Comparison of ENCODE assay signal across 24 mouse cellular contexts in the genomic region with DNA sequence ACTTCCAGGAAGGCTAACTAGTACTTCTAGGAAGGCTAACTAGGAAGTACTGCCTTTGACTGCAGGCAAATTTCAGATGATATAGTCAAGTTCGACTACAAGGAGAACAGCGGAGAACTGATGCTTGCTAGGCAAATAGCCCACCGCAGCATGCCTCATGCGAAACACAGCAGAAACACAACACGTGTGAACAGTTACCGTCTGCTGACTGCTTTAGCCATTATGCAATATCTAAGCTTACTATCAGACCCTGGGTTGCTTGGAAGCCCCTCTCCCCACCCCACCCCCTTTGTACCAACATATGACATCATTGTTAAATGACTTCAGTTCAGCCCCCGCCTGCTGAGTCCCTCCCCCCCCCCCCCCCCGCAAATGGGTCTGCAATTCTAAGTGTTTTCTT.
DNase-seq lines count a peak whose midpoint lies in the region; ATAC-seq and TF ChIP-seq lines count a peak whose summit lies in the region.
"Had no signal": no experiment of that assay in that cellular context is flagged by ENCODE, and none has a peak within 500 bp of the region (broad histone marks: within the 10 kb centered on the region; RNA-seq: fewer than 3 reads in every experiment).

No protein-coding gene starts in this region.

- no peak for TF ChIP-seq CTCF in gastrocnemius, adult 2 months (IDR thresholded peaks at IDR 0.05)

- H3K36me3 ChIP-seq in heart, embryonic 16.5 days (ENCODE audit: control insufficient read depth, insufficient read depth) = no peaks in the 10 kb centered on the region
- no peaks in the 10 kb centered on the region for H3K36me3 ChIP-seq in embryonic facial prominence, embryonic 13.5 days
- H3K36me3 ChIP-seq in limb, embryonic 13.5 days = no peaks in the 10 kb centered on the region
- H3K36me3 ChIP-seq: forebrain, embryonic 12.5 days; midbrain, embryonic 12.5 days had no signal

- H3K9me3 ChIP-seq in heart, embryonic 16.5 days (replicated peaks; ENCODE audit: control insufficient read depth, low read length) = no peaks in the 10 kb centered on the region
- no peaks in the 10 kb centered on the region for H3K9me3 ChIP-seq in embryonic facial prominence, embryonic 13.5 days
- H3K9me3 ChIP-seq in limb, embryonic 13.5 days = no peaks in the 10 kb centered on the region
- H3K9me3 ChIP-seq: forebrain, embryonic 12.5 days; midbrain, embryonic 12.5 days had no signal

- intact Hi-C loops in gastrocnemius, adult 2 months (cut with DNase I) = no loop called here
- intact Hi-C loops in gastrocnemius, postnatal 14 days (cut with DNase I; ENCODE audit: low total_unique reads) = no loop called here
- intact Hi-C loops in heart, postnatal 14 days (cut with DNase I) = no loop called here

- peaks cover 43% of the 10 kb centered on the region for H3K4me1 ChIP-seq in heart, embryonic 16.5 days (ENCODE audit: control insufficient read depth, insufficient read depth, low read length)
- H3K4me1 ChIP-seq in embryonic facial prominence, embryonic 13.5 days = peaks cover 49% of the 10 kb centered on the region
- peaks cover 62% of the 10 kb centered on the region for H3K4me1 ChIP-seq in limb, embryonic 13.5 days
- H3K4me1 ChIP-seq: forebrain, embryonic 12.5 days had no signal

- no peak overlapping the region for H3K4me3 ChIP-seq in gastrocnemius, adult 2 months
- no peak overlapping the region for H3K4me3 ChIP-seq in heart, embryonic 16.5 days (ENCODE audit: low read length)
- no peak overlapping the region for H3K4me3 ChIP-seq in embryonic facial prominence, embryonic 13.5 days
- no peak overlapping the region for H3K4me3 ChIP-seq in limb, embryonic 13.5 days
- H3K4me3 ChIP-seq: erythroblast, embryonic 14.5 days; forebrain, embryonic 12.5 days; left cerebral cortex, adult 2 months; midbrain, embryonic 12.5 days had no signal

- H3K9ac ChIP-seq in heart, embryonic 16.5 days (ENCODE audit: low read length) = no peak overlapping the region
- H3K9ac ChIP-seq in embryonic facial prominence, embryonic 13.5 days = no peak overlapping the region
- no peak overlapping the region for H3K9ac ChIP-seq in limb, embryonic 13.5 days
- H3K9ac ChIP-seq: forebrain, embryonic 12.5 days; hindbrain, embryonic 14.5 days; midbrain, embryonic 12.5 days had no signal

- no peak overlapping the region for H3K4me2 ChIP-seq in heart, embryonic 16.5 days (ENCODE audit: low read depth, low read length)
- no peak overlapping the region for H3K4me2 ChIP-seq in embryonic facial prominence, embryonic 13.5 days
- no peak overlapping the region for H3K4me2 ChIP-seq in limb, embryonic 13.5 days (replicated peaks)
- H3K4me2 ChIP-seq: forebrain, embryonic 12.5 days; hindbrain, embryonic 14.5 days; midbrain, embryonic 12.5 days had no signal

- no peak for ATAC-seq in heart, embryonic 16.5 days (replicated peaks; ENCODE audit: extremely low read depth, insufficient read depth, low FRiP score)
- ATAC-seq in embryonic facial prominence, embryonic 13.5 days (ENCODE audit: insufficient number of reproducible peaks, insufficient read depth, low FRiP score, low TSS enrichment, low read depth) = no peak
- peak; percentile 67; the same call in 1 of the 2 replicates for ATAC-seq in limb, embryonic 13.5 days (ENCODE audit: low FRiP score, low read depth)
- ATAC-seq: CD4-positive, CD25-positive, alpha-beta regulatory T cell, adult 4 months; inflammation-experienced regulatory T-cells, adult 6 months had no signal

- H3K27ac ChIP-seq in gastrocnemius, adult 2 months = peak overlapping the region; percentile 38; the same call in 1 of the 2 replicates
- 0 out of 2 replicates have a peak overlapping the region, but pooled peaks have one; percentile 41 for H3K27ac ChIP-seq in heart, embryonic 16.5 days (ENCODE audit: low read length)
- 0 out of 2 replicates have a peak overlapping the region, but pooled peaks have one; percentile 0 for H3K27ac ChIP-seq in embryonic facial prominence, embryonic 13.5 days
- H3K27ac ChIP-seq in limb, embryonic 13.5 days = peak overlapping the region; percentile 61
- H3K27ac ChIP-seq: forebrain, embryonic 12.5 days; hindbrain, embryonic 14.5 days; left cerebral cortex, adult 2 months; midbrain, embryonic 12.5 days had no signal

- no peaks in the 10 kb centered on the region for H3K27me3 ChIP-seq in heart, embryonic 16.5 days (ENCODE audit: control insufficient read depth, insufficient read depth, low read length)
- H3K27me3 ChIP-seq in embryonic facial prominence, embryonic 13.5 days = no peaks in the 10 kb centered on the region
- H3K27me3 ChIP-seq in limb, embryonic 13.5 days = 0 out of 2 replicates have a peak, but pooled peaks cover 8% of the 10 kb centered on the region
- H3K27me3 ChIP-seq: forebrain, embryonic 12.5 days; midbrain, embryonic 12.5 days had no signal

- no peak for DNase-seq in gastrocnemius, adult 2 months
- no peak for DNase-seq in gastrocnemius, postnatal 14 days
- DNase-seq in heart, postnatal 14 days = no peak
- DNase-seq in adrenal gland, adult 2 months = no peak
- no peak for DNase-seq in cerebellum, adult 8-10 months
- DNase-seq: adrenal gland, postnatal 25 days; cerebellum, adult 9-10 months; heart, postnatal 4 days; kidney, adult 8-10 months; kidney, postnatal 10 days; liver; lung, postnatal 14 days; thymus, adult 18-20 months; thymus, postnatal 36 days had no signal

- 70% methylated on average over 8 of the region's 8 CpGs for WGBS in heart, embryonic 16.5 days
- WGBS in embryonic facial prominence, embryonic 13.5 days = 57% methylated on average over 8 of the region's 8 CpGs
- WGBS in limb, embryonic 13.5 days = 41% methylated on average over 7 of the region's 8 CpGs

Comparison
In these comparisons a context has a peak if more than half of its experiments do, and no peak if none do; other contexts are left out.
1. H3K27ac ChIP-seq: peak in every context shown above with its lines; median percentile 61 in limb, embryonic 13.5 days; 41 in heart, embryonic 16.5 days; 38 in gastrocnemius, adult 2 months; 0 in embryonic facial prominence, embryonic 13.5 days.